18 mouse cellular contexts compared by ENCODE assay signal in the genomic region with DNA sequence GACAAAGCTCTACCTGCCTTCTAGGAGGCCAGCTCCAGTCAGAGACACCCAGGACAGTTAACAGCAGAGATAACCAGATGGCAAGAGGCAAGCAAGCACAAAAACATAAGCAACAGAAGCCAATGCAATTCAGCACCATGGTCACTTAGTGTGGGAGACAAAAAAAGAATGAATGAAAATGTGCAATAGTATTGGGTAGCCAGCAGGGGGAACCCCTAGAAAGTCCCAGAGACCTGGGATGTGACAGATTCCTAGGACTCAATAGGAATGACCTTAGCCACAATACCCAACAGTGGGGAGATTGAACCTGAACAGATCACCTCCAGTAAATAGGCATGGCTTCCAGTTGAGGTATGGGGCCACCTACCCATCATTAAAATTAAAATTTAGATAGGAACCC.
DNase-seq lines count a peak whose midpoint lies in the region; ATAC-seq and TF ChIP-seq lines count a peak whose summit lies in the region.
"Had no signal": no experiment of that assay in that cellular context is flagged by ENCODE, and none has a peak within 500 bp of the region (broad histone marks: within the 10 kb centered on the region; RNA-seq: fewer than 3 reads in every experiment).

No protein-coding gene starts in this region.

- H3K36me3 ChIP-seq in hindbrain, embryonic 11.5 days (ENCODE audit: control insufficient read depth, insufficient read depth, low read length) = no peaks in the 10 kb centered on the region
- H3K36me3 ChIP-seq in hindbrain, postnatal 0 days (ENCODE audit: insufficient read depth, low read length) = no peaks in the 10 kb centered on the region
- no peaks in the 10 kb centered on the region for H3K36me3 ChIP-seq in hindbrain, embryonic 12.5 days
- H3K36me3 ChIP-seq: embryonic facial prominence, embryonic 12.5 days; heart, embryonic 10.5 days; kidney, embryonic 15.5 days; neural tube, embryonic 13.5 days had no signal

- H3K9ac ChIP-seq in hindbrain, embryonic 11.5 days (ENCODE audit: low read depth, low read length) = no peak overlapping the region
- H3K9ac ChIP-seq in hindbrain, postnatal 0 days (replicated peaks; ENCODE audit: low read length) = no peak overlapping the region
- H3K9ac ChIP-seq in hindbrain, embryonic 12.5 days = no peak overlapping the region
- H3K9ac ChIP-seq: embryonic facial prominence, embryonic 12.5 days; kidney, embryonic 15.5 days; neural tube, embryonic 13.5 days had no signal

- no peak for ATAC-seq in hindbrain, embryonic 11.5 days (ENCODE audit: low FRiP score)
- ATAC-seq in hindbrain, postnatal 0 days = no peak
- no peak for ATAC-seq in hindbrain, embryonic 12.5 days (ENCODE audit: low FRiP score)
- ATAC-seq: CD4-positive, CD25-positive, alpha-beta regulatory T cell, adult 4 months; lung, postnatal 0 days had no signal

- no peaks in the 10 kb centered on the region for H3K4me1 ChIP-seq in hindbrain, embryonic 11.5 days (replicated peaks; ENCODE audit: control insufficient read depth, insufficient read depth, low read length)
- H3K4me1 ChIP-seq in hindbrain, postnatal 0 days (ENCODE audit: insufficient read depth, low read length) = no peaks in the 10 kb centered on the region
- H3K4me1 ChIP-seq in hindbrain, embryonic 12.5 days = no peaks in the 10 kb centered on the region
- H3K4me1 ChIP-seq: embryonic facial prominence, embryonic 12.5 days; heart, embryonic 10.5 days; kidney, embryonic 15.5 days; neural tube, embryonic 13.5 days had no signal

- no peak overlapping the region for H3K4me2 ChIP-seq in hindbrain, embryonic 11.5 days (replicated peaks; ENCODE audit: low read depth, low read length)
- no peak overlapping the region for H3K4me2 ChIP-seq in hindbrain, postnatal 0 days (ENCODE audit: low read depth, low read length)
- H3K4me2 ChIP-seq in hindbrain, embryonic 12.5 days (replicated peaks) = no peak overlapping the region
- H3K4me2 ChIP-seq: embryonic facial prominence, embryonic 12.5 days; kidney, embryonic 15.5 days; liver, embryonic 11.5 days; neural tube, embryonic 13.5 days had no signal

- TF ChIP-seq CTCF in hindbrain, postnatal 0 days (IDR thresholded peaks at IDR 0.05; ENCODE audit: low read depth) = no peak; the same call in 1 of the 2 replicates

- no peaks in the 10 kb centered on the region for H3K27me3 ChIP-seq in hindbrain, embryonic 11.5 days (ENCODE audit: control insufficient read depth, insufficient read depth, low read length)
- H3K27me3 ChIP-seq in hindbrain, postnatal 0 days (ENCODE audit: insufficient read depth, low read length) = no peaks in the 10 kb centered on the region
- H3K27me3 ChIP-seq in hindbrain, embryonic 12.5 days = no peaks in the 10 kb centered on the region
- H3K27me3 ChIP-seq: embryonic facial prominence, embryonic 12.5 days; kidney, embryonic 15.5 days; neural tube, embryonic 13.5 days had no signal

- no peak overlapping the region for H3K27ac ChIP-seq in hindbrain, embryonic 11.5 days (ENCODE audit: low read depth, low read length)
- no peak overlapping the region for H3K27ac ChIP-seq in hindbrain, postnatal 0 days
- no peak overlapping the region for H3K27ac ChIP-seq in hindbrain, embryonic 12.5 days
- H3K27ac ChIP-seq: embryonic facial prominence, embryonic 12.5 days; heart, embryonic 10.5 days; kidney, embryonic 15.5 days; neural tube, embryonic 13.5 days had no signal

- H3K4me3 ChIP-seq in hindbrain, embryonic 11.5 days (ENCODE audit: low read depth, low read length) = no peak overlapping the region
- H3K4me3 ChIP-seq in hindbrain, postnatal 0 days (ENCODE audit: low read length) = no peak overlapping the region
- H3K4me3 ChIP-seq in hindbrain, embryonic 12.5 days = no peak overlapping the region
- H3K4me3 ChIP-seq: embryonic facial prominence, embryonic 12.5 days; heart, embryonic 10.5 days; kidney, embryonic 15.5 days; neural tube, embryonic 13.5 days had no signal

- H3K9me3 ChIP-seq in hindbrain, embryonic 11.5 days (ENCODE audit: control insufficient read depth, low read length) = no peaks in the 10 kb centered on the region
- H3K9me3 ChIP-seq in hindbrain, postnatal 0 days (ENCODE audit: low read length) = no peaks in the 10 kb centered on the region
- no peaks in the 10 kb centered on the region for H3K9me3 ChIP-seq in hindbrain, embryonic 12.5 days (replicated peaks)
- H3K9me3 ChIP-seq: embryonic facial prominence, embryonic 12.5 days; heart, embryonic 10.5 days; kidney, embryonic 15.5 days; neural tube, embryonic 13.5 days had no signal

- peak; percentile 5 for DNase-seq in hindbrain, embryonic 11.5 days (ENCODE audit: low spot score)
- no peak for DNase-seq in hindbrain, postnatal 0 days (ENCODE audit: low spot score)
- peak; percentile 1 for DNase-seq in 416B (ENCODE audit: low read depth)
- DNase-seq in ES-CJ7 (ENCODE audit: low read depth, low spot score) = peak; percentile 35
- DNase-seq in adrenal gland, postnatal 36 days = peak; percentile 1 to 13
- no peak for DNase-seq in yolk sac, embryonic 10.5 days (ENCODE audit: low spot score)
- no peak for DNase-seq in frontal cortex, postnatal 14 days (ENCODE audit: low spot score in 2 of 2)
- DNase-seq: cerebellum, adult 8-10 months; gastrocnemius, postnatal 14 days; thymus, adult 2 months had no signal

Comparison
In these comparisons a context has a peak if more than half of its experiments do, and no peak if none do; other contexts are left out.
1. DNase-seq: peak in hindbrain, embryonic 11.5 days (single experiment), 416B (single experiment), ES-CJ7 (single experiment) and adrenal gland, postnatal 36 days (2 of 2); none in hindbrain, postnatal 0 days (single experiment), yolk sac, embryonic 10.5 days (single experiment) and frontal cortex, postnatal 14 days (0 of 2).